Mouse (Mus musculus) embryonic fibroblast, embryonic 13.5 days (primary cell): ENCODE measurements around the gene Lrriq4. TPM values are rescaled to one million over a fixed set of nuclear protein-coding genes. Genes with fewer than 3 reads are reported as not detected.
A peak's percentile ranks its signal among the peaks of the same experiment; 100 is the strongest.
"Not testable (repeated sequence)": the region's sequence is repeated elsewhere in the genome, so short reads cannot be mapped to it uniquely, and the experiment has no call there.

Experiments used
- H3K27ac ChIP-seq: 2 replicates; pipeline ENCODE4 v1.5.1; 2012; ENCODE audit warnings: low read length, control low read depth, inconsistent platforms; ENCODE audit not compliant: insufficient read depth
- H3K4me1 ChIP-seq: 2 replicates; pipeline ENCODE4 v1.6.1; 2011; ENCODE audit warnings: low read length; ENCODE audit not compliant: control insufficient read depth, insufficient read depth
- H3K4me3 ChIP-seq: 2 replicates; pipeline ENCODE4 v1.5.1; 2011; ENCODE audit warnings: mild to moderate bottlenecking, control low read depth, low read length; ENCODE audit not compliant: insufficient read depth
- CTCF ChIP-seq: IDR thresholded peaks from 2 replicates; pipeline ENCODE4 v1.5.1; 2011; ENCODE audit warnings: mild to moderate bottlenecking, control low read depth, low read length, moderate library complexity, borderline replicate concordance; ENCODE audit not compliant: insufficient read depth
- POLR2A ChIP-seq: IDR thresholded peaks from 2 replicates; pipeline ENCODE4 v1.6.1; 2011; ENCODE audit warnings: low read depth, mild to moderate bottlenecking, control low read depth, low read length, moderate library complexity
- polyA plus RNA-seq: library from polyadenylated mRNA; stranded (reverse); fragments of >200 nt; gene quantifications from 2 replicates; pipeline ENCODE4 v1.2.4, GENCODE M21; 2011; ENCODE audit warnings: low read depth; ENCODE audit not compliant: missing spikeins, insufficient read length

Gene Lrriq4
- polyA plus RNA-seq, 1 experiment: not detected

- TF ChIP-seq CTCF: no peak
- TF ChIP-seq POLR2A: no peak
- Histone ChIP-seq H3K4me1 (no peaks in the 10 kb centered on the region), H3K27ac (no peak overlapping the region), H3K4me3 (no peak overlapping the region)
These were observed 14.2 kb downstream of the Lrriq4 start for GRCm38 (mm10) chr3:30658486-30658885.

DNA sequence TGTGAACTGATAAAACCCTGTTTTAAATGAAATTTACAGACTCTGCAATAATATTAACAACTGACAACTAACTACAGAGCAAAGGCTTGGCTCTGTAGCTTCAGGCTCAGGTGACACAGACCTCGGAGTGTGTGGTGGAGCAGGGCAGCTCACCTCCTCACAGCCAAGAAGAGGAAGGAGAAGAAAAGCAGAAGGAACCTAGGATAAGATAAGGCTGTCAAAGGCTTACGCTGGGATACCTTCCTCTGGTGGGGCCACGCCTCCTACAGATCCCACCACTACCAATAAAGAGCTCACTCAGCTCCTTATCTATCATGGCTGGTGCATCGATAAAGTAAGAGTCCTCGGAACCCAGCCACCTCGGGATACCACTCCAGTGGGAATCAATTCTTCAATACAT lies 38.9 kb downstream of the Lrriq4 start:
- H3K4me3 ChIP-seq: no peak overlapping the region
- H3K27ac ChIP-seq: no peak overlapping the region
- TF ChIP-seq POLR2A (no peak), CTCF (no peak)

DNA sequence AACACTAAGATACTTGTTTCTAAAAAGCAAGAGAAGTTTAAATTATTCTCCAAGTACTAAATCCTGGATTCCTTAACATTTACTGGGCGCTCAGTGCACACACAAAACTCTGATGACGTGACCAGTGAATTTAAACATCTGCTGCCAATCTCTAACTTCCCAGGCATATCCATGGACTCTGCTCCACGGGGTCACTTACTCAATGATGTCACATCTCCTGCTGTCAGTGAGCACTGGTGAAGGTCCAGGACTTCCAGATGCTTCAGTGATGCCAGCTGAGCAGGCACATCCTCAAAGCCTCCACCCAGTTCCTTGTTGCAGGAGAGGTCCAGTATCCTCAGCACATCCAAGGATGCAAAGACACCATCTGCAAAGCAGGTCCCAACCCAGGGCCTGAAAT lies 42.9 kb downstream of the Lrriq4 start:
- no peaks in the 10 kb centered on the region for H3K4me1 ChIP-seq
- TF ChIP-seq CTCF (no peak), POLR2A (no peak)
- no peak overlapping the region for H3K4me3 ChIP-seq
- H3K27ac ChIP-seq: no peak overlapping the region

More for the DNA sequence above, 38.9 kb downstream of the Lrriq4 start:
- H3K4me1 ChIP-seq: no peaks in the 10 kb centered on the region

DNA sequence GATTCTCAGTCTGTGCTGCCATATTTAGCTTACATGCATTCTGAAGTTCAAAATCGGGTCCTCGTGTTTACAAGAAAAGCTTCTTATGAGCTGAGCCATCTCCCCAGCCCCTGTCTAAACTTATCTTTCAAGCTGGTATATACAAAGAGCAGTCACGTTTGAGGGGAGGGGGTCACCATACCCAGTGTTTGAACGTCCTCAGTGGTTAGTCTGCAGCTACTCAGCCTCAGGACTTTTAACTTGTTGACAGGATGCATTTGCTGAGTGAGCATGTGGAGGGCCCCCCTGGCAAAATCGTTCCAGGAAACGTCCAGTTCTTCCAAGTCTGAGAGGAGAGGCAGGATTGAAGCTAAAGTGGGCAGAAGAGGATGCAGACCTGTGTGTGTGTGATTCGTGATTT lies 46.7 kb downstream of the Lrriq4 start:
- TF ChIP-seq CTCF: no peak
- TF ChIP-seq POLR2A: no peak
- Histone ChIP-seq H3K27ac (no peak overlapping the region), H3K4me3 (no peak overlapping the region), H3K4me1 (no peaks in the 10 kb centered on the region)

GRCm38 (mm10) chr3:30695661-30696060 lies 51.4 kb downstream of the Lrriq4 start:
- H3K4me3 ChIP-seq: no peak overlapping the region
- no peaks in the 10 kb centered on the region for H3K4me1 ChIP-seq
- no peak for TF ChIP-seq CTCF
- no peak for TF ChIP-seq POLR2A
- no peak overlapping the region for H3K27ac ChIP-seq

GRCm38 (mm10) chr3:30696346-30696745 lies 52.0 kb downstream of the Lrriq4 start:
- Histone ChIP-seq H3K4me1 (no peaks in the 10 kb centered on the region), H3K27ac (no peak overlapping the region), H3K4me3 (no peak overlapping the region)
- TF ChIP-seq CTCF (peak; percentile 77; the same call in 1 of the 2 replicates), POLR2A (no peak)

DNA sequence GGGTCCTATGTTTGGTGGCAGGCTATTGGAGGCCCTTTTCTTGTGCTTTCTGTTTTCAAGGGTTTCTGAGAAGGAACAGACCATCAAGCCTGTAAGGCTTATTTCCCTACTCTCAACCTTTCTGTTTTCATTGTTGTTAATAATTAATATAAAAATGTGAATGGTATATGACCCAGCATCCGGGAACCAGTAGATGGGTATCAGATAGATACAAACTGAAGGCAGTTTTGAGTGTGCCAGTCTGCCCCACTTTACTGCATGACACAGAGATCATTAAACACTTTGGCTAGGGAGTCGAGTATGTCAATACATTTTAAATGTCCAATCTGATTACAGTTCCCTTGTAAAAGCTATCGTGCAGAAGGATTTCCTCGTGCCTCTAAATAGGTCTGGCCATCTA lies 53.6 kb downstream of the Lrriq4 start:
- no peak overlapping the region for H3K27ac ChIP-seq
- no peak overlapping the region for H3K4me3 ChIP-seq
- H3K4me1 ChIP-seq: no peaks in the 10 kb centered on the region
- TF ChIP-seq CTCF (no peak), POLR2A (no peak)

- not testable (repeated sequence) for H3K27ac ChIP-seq, H3K4me3 ChIP-seq, H3K4me1 ChIP-seq
These were observed 55.6 kb downstream of the Lrriq4 start, which contains the start of gene Lrrc31 for GRCm38 (mm10) chr3:30699711-30700505. Lrrc31 (minus strand) TSS chr3:30699843.

DNA sequence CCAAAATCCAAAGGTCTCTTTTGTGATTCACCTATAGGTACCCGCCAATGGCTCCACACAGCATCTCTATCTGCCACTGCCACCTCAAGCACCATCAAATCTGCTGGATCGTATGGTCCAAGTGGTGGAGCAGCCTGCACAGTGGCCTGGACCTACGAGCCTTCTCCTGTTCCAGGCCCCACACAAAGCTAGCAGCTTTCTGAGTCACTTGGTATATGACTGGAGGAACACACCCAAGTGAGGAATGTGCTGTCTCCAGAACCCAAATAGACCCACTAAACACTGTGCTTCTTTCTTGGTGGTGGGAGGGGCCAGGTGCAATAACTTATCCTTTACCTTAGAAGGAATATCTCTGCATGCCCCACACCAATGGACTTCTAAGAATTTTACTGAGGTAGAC lies 61.7 kb downstream of the Lrriq4 start:
- Histone ChIP-seq H3K27ac (no peak overlapping the region), H3K4me1 (no peaks in the 10 kb centered on the region; the same call in 1 of the 2 replicates), H3K4me3 (no peak overlapping the region)
- TF ChIP-seq POLR2A (no peak), CTCF (no peak)

DNA sequence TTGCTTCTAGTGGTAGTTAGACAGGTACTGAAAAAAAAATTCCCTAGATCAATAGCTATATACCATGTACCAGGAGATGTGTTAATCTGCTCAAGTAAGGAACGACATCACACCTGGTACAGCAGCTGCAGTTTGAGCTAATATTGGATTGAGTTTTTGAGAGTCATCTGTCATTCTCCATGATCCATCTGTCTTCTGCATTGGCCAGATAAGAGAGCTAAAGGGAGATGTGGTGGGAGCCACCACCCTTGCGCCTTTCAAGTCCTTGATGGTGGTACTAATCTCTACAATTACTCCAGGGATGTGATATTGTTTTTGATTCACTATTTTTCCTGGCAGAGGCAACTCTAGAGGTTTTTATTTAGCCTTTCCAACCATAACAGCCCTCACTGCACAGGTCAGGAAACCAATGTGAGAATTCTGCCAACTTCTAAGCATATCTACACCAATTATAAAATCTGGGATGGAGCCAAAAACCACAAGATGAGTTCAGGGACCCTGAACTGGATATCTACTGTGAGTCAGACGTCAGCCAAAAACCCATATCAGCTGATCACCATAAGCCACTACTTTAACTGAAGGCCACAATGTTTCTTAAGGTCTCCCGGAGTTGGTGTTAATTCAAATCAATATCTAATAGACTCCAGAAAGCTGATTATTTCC lies 62.4 kb downstream of the Lrriq4 start:
- H3K27ac ChIP-seq: no peak overlapping the region
- no peaks in the 10 kb centered on the region; the same call in 1 of the 2 replicates for H3K4me1 ChIP-seq
- no peak overlapping the region for H3K4me3 ChIP-seq
- no peak for TF ChIP-seq CTCF
- TF ChIP-seq POLR2A: no peak
